In the genomic region with DNA sequence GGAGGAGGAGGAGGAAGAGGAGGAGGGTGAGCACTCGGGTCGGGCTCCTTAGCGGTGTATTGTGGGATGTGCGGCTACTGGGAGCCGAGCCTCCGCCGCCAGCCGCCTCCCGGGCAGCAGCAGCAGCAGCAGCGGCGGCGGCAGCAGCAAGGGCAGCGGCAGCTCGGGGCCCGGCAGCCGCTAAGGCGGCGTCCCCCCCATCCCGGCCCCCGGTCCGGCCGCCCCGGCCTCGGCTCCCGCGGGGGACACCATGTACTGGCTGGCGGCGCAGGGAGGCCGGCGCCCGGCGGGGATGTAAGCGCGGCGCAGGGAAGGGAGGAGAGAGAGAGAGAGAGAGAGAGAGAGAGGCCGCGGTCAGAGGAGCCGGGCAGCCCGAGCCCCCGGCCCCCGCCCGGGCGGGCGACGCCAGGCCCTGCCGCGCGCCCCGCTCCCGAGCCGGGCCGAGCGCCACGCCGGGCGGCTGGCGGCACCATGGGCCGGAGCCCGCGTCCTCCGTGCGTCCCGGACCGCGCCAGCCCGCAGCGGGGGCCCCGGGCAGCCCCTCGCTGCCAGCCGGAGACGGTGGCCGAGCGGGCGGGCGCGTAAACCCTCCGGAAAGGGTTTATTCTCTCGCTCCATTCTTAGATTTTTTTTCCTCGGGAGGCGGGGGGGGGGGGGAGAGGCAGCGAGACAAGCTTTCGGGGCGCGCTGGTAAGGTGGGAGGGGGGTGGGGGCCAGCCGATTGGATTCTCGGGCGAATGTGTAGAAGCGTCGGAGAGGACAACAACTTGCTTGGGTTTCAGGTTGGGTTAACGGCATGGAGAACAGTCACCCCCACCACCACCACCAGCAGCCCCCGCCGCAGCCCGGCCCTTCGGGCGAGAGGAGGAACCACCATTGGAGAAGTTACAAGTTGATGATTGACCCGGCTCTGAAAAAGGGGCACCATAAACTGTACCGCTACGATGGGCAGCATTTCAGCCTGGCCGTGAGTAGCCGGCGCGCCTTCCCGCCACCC, we compare ENCODE assay signal across 8 mouse cellular contexts. TPM values are rescaled to one million over a fixed set of nuclear protein-coding genes. Genes with fewer than 3 reads are reported as not detected.
DNase-seq lines count a peak whose midpoint lies in the region; ATAC-seq and TF ChIP-seq lines count a peak whose summit lies in the region.

TSS of gene Setd1b (plus strand) at position 33 of the 997 bp plus-strand sequence.

- peak within 1 kb of the TSS; percentile 100 for H3K27ac ChIP-seq in embryonic facial prominence, embryonic 14.5 days (replicated peaks; ENCODE audit: low read depth, low read length)
- H3K27ac ChIP-seq in heart, embryonic 16.5 days (ENCODE audit: low read length) = peak within 1 kb of the TSS; percentile 100
- H3K27ac ChIP-seq in spleen, adult 2 months (ENCODE audit: insufficient read depth, low read length) = peak within 1 kb of the TSS; percentile 100

- TF ChIP-seq POLR2A in spleen, adult 2 months (IDR thresholded peaks at IDR 0.05; ENCODE audit: low read depth, low read length) = no peak

- H3K9ac ChIP-seq in embryonic facial prominence, embryonic 14.5 days (ENCODE audit: low read depth, low read length) = peak within 1 kb of the TSS; percentile 100
- peak within 1 kb of the TSS; percentile 97 for H3K9ac ChIP-seq in heart, embryonic 16.5 days (ENCODE audit: low read length)

- TF ChIP-seq CTCF in spleen, adult 2 months (IDR thresholded peaks at IDR 0.05; ENCODE audit: extremely low read depth, insufficient read depth, insufficient read length, insufficient replicate concordance) = no peak

- no peaks in the 10 kb centered on the region for H3K9me3 ChIP-seq in embryonic facial prominence, embryonic 14.5 days (ENCODE audit: control insufficient read depth, low read length)
- H3K9me3 ChIP-seq in heart, embryonic 16.5 days (replicated peaks; ENCODE audit: control insufficient read depth, low read length) = no peaks in the 10 kb centered on the region

- peak; percentile 72 for DNase-seq in cerebellum, adult 11-12 months
- no peak for DNase-seq in cerebellum, postnatal 4 days (ENCODE audit: low spot score in 2 of 2)
- DNase-seq in embryonic facial prominence, embryonic 14.5 days (ENCODE audit: low spot score) = peak; percentile 79
- DNase-seq in kidney, postnatal 36 days = peak; percentile 75 to 77
- DNase-seq in lung, postnatal 10 days = peak; percentile 69
- DNase-seq in spleen, adult 2 months (ENCODE audit: low read depth in 1 of 2, low spot score in 2 of 2) = no peak

- H3K4me3 ChIP-seq in embryonic facial prominence, embryonic 14.5 days (ENCODE audit: low read depth, low read length) = peak within 1 kb of the TSS; percentile 90
- peak within 1 kb of the TSS; percentile 78 for H3K4me3 ChIP-seq in heart, embryonic 16.5 days (ENCODE audit: low read length)
- peak within 1 kb of the TSS; percentile 89 for H3K4me3 ChIP-seq in spleen, adult 2 months (ENCODE audit: extremely low read depth, insufficient read depth, insufficient read length)

- no peak for ATAC-seq in activated CD4-positive, CD25-positive, alpha-beta regulatory T cell, adult 4 months
- ATAC-seq in embryonic facial prominence, embryonic 14.5 days (ENCODE audit: low read depth) = no peak; the same call in 1 of the 2 replicates
- no peak for ATAC-seq in heart, embryonic 16.5 days (replicated peaks; ENCODE audit: extremely low read depth, insufficient read depth, low FRiP score)

- WGBS in embryonic facial prominence, embryonic 14.5 days = under 1% methylated on average over 35 of the region's 103 CpGs
- WGBS in heart, embryonic 16.5 days = 1% methylated on average over 72 of the region's 103 CpGs
- WGBS in spleen, adult 2 months = under 1% methylated on average over 95 of the region's 103 CpGs

- peak within 1 kb of the TSS; percentile 100 for H3K4me2 ChIP-seq in embryonic facial prominence, embryonic 14.5 days (ENCODE audit: low read depth, low read length)
- peak within 1 kb of the TSS; percentile 97 for H3K4me2 ChIP-seq in heart, embryonic 16.5 days (ENCODE audit: low read depth, low read length)

- H3K36me3 ChIP-seq in embryonic facial prominence, embryonic 14.5 days (ENCODE audit: control insufficient read depth, insufficient read depth, low read length) = peaks cover 19% of the 10 kb centered on the region
- peaks cover 12% of the 10 kb centered on the region for H3K36me3 ChIP-seq in heart, embryonic 16.5 days (ENCODE audit: control insufficient read depth, insufficient read depth)
- peaks cover 13% of the 10 kb centered on the region for H3K36me3 ChIP-seq in spleen, adult 2 months (ENCODE audit: control insufficient read depth, insufficient read depth, low read length)

- no peaks in the 10 kb centered on the region for H3K27me3 ChIP-seq in embryonic facial prominence, embryonic 14.5 days (replicated peaks; ENCODE audit: control insufficient read depth, insufficient read depth, low read length)
- no peaks in the 10 kb centered on the region for H3K27me3 ChIP-seq in heart, embryonic 16.5 days (ENCODE audit: control insufficient read depth, insufficient read depth, low read length)
- H3K27me3 ChIP-seq in spleen, adult 2 months (ENCODE audit: control insufficient read depth, insufficient read depth, low read length) = no peaks in the 10 kb centered on the region

- H3K4me1 ChIP-seq in embryonic facial prominence, embryonic 14.5 days (ENCODE audit: control insufficient read depth, insufficient read depth, low read length) = peaks cover 29% of the 10 kb centered on the region
- peaks cover 36% of the 10 kb centered on the region for H3K4me1 ChIP-seq in heart, embryonic 16.5 days (ENCODE audit: control insufficient read depth, insufficient read depth, low read length)
- peaks cover 16% of the 10 kb centered on the region; the same call in 1 of the 2 replicates for H3K4me1 ChIP-seq in spleen, adult 2 months (ENCODE audit: control insufficient read depth, insufficient read depth, insufficient read length)

RNA-seq across cellular contexts. Expression of gene Setd1b, which starts in this region (rescaled TPM):
- polyA plus RNA-seq in activated CD4-positive, CD25-positive, alpha-beta regulatory T cell, adult 4 months (2017; shearing (Covaris generic)) = 10 to 100 TPM; 12.5 to 12.9 TPM
- 9.8 and 9.9 TPM in 2 replicates for polyA plus RNA-seq in embryonic facial prominence, embryonic 14.5 days (2014; fragmentation: Nextera tagmentation; extraction: Ambion mirVana)
- polyA plus RNA-seq in heart, embryonic 16.5 days (2015; fragmentation: Nextera tagmentation; extraction: Ambion mirVana) = 6.0 and 6.5 TPM in 2 replicates
- 20.5 and 23.2 TPM in 2 replicates for polyA plus RNA-seq in spleen, adult 2 months (2012; rRNA removed)

Comparison
In these comparisons a context has a peak if more than half of its experiments do, and no peak if none do; other contexts are left out.
1. DNase-seq: peak in cerebellum, adult 11-12 months (single experiment), embryonic facial prominence, embryonic 14.5 days (single experiment), kidney, postnatal 36 days (2 of 2) and lung, postnatal 10 days (single experiment); none in cerebellum, postnatal 4 days (0 of 2) and spleen, adult 2 months (0 of 2).
2. Peak in every context shown above with its lines, with median percentiles within 50 percentile points of each other: H3K27ac ChIP-seq and H3K4me3 ChIP-seq.